Mouse (Mus musculus): ENCODE results near the gene Ofcc1. TPM values are rescaled to one million over a fixed set of nuclear protein-coding genes. Genes with fewer than 3 reads are reported as not detected.
A peak's percentile ranks its signal among the peaks of the same experiment; 100 is the strongest.

The Ofcc1 gene
- polyA plus RNA-seq, 1 experiment from 2014 or later: not detected

DNA sequence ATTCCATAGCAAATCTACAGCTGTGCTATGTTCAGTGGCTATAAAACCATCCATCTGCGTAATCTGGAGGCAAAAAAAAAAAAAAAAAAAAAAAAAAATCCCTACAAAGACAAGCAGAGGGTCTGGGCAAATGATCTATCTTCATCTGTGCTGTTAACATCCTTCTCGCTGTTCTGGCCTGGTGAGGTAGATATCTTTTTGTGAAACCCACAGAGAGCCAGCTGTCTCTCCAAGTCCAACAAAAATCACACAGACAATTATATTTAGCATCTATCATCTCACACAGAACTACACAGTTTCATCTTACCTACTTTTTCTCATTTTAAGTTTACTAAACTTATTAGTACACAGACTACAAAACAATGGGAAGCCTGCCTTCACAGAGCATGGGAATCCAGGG is 323.4 kb downstream of the Ofcc1 start:
- 87% methylated on average over 2 of the region's 2 CpGs for WGBS
- no peaks in the 10 kb centered on the region for H3K9me3 ChIP-seq
- no peaks in the 10 kb centered on the region for H3K27me3 ChIP-seq
- no peak for ATAC-seq (ENCODE audit: low FRiP score)
- H3K4me2 ChIP-seq: no peak overlapping the region
- H3K4me1 ChIP-seq (replicated peaks): no peaks in the 10 kb centered on the region
- H3K9ac ChIP-seq: no peak overlapping the region
- no peak overlapping the region for H3K4me3 ChIP-seq
- no peaks in the 10 kb centered on the region for H3K36me3 ChIP-seq
- no peak overlapping the region for H3K27ac ChIP-seq

DNA sequence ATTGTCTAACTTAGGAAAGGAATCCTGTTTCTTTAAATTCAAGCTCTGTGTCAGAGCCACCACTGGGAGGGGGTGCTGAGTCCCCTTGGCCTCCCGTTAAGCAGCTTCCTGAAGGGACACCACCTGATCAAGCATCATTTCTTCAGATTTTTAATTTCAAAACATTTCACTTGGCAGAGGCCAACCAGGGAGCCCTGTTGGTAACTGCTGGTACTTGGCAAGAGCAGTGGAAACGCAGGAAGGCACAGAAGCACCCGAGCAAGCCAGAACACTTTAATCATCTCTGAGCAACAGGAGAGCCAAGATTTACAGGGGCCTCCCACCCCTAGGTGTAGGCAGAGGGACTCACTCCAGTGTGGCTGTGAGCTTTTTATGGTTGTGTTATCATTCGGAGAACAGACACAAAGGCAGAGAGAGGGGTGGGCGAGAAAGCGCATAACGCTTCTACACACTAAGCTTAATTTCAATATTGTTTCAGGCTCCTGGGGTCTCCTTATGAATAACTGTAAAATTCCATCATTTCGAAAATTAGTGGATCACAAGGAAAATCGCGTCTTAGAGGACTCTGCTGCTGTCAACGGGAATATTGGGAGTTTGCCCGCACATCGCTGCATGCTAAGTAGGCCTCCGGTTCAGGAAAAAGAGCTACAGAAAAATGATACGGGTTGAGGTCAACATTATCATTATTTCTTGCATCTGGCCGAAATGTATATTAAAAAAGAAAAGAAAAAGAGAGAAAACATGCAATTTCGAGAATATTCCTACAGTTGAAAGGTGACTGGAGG is 324.1 kb downstream of the Ofcc1 start:
- Histone ChIP-seq H3K4me3 (no peak overlapping the region), H3K4me1 (replicated peaks) (no peaks in the 10 kb centered on the region), H3K27me3 (no peaks in the 10 kb centered on the region), H3K27ac (no peak overlapping the region), H3K36me3 (no peaks in the 10 kb centered on the region), H3K4me2 (no peak overlapping the region), H3K9ac (no peak overlapping the region), H3K9me3 (no peaks in the 10 kb centered on the region)
- 86% methylated on average over 17 of the region's 17 CpGs for WGBS
- ATAC-seq (ENCODE audit: low FRiP score): no peak

DNA sequence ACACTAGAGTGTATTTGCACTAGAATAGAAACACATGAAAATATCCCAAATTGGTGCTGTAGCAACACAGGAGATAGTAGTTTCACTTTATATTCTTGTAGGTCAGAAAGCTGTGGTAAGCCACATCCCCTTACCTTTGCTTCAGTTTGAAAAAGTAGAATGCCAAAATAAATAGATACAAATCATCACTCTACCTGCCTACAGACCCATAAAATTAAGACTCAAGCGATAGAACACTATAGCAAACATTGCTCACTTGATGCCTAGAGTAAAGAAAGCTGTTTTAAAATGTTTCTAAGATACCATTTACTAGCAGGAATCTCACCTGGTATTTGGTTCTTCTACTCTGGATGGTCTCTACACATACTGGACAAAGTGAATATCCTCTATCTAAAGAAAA is 331.8 kb downstream of the Ofcc1 start:
- 98% methylated on average over 1 of the region's 1 CpGs for WGBS
- ATAC-seq (ENCODE audit: low FRiP score): no peak

DNA sequence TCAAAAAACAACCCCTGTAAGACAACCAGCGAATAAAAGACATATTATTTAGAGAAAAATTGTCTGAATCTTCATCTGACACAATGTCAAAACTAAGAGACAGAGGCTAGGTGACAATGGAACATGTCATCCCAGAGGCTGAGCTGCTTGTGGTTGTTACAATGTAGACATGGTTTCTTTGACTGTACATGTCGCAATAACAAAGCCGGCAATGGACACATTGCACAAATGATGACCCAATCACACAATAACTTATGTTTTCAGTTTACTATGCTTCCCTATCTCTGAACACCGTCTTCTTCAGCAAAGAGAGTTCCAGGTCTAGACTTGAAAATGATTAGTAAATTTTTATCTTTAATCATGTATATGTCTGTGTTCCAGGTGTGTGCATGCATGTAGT is 332.4 kb downstream of the Ofcc1 start:
- ATAC-seq (ENCODE audit: low FRiP score): no peak
- WGBS: 87% methylated on average over 4 of the region's 4 CpGs
- no peak overlapping the region for H3K9ac ChIP-seq
- no peaks in the 10 kb centered on the region for H3K9me3 ChIP-seq
- H3K4me1 ChIP-seq (replicated peaks): no peaks in the 10 kb centered on the region
- no peaks in the 10 kb centered on the region for H3K27me3 ChIP-seq
- no peak overlapping the region for H3K4me3 ChIP-seq
- no peak overlapping the region for H3K4me2 ChIP-seq
- no peak overlapping the region for H3K27ac ChIP-seq
- no peaks in the 10 kb centered on the region for H3K36me3 ChIP-seq

More for the DNA sequence above, 331.8 kb downstream of the Ofcc1 start:
- Histone ChIP-seq H3K36me3 (no peaks in the 10 kb centered on the region), H3K9ac (no peak overlapping the region), H3K27me3 (no peaks in the 10 kb centered on the region), H3K4me1 (replicated peaks) (no peaks in the 10 kb centered on the region), H3K27ac (no peak overlapping the region), H3K4me3 (no peak overlapping the region), H3K4me2 (no peak overlapping the region), H3K9me3 (no peaks in the 10 kb centered on the region)

DNA sequence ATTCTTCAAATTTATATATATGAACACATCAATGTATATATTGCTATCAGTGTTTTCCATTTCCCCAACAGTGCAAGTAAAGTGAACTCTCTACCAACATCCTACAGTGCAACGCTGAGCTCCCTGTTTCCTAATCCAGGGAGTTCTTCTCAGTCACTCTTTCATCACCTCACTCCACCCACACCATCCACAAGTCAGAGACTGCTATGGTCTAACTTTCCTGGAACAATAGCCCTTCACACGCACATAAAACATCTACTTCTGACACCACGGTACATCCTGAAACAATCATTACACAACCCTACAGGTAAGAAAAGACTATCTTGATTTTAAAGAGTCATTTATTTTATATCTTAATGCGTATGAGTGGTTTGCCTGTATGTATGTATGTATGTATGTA is 335.4 kb downstream of the Ofcc1 start:
- no peak overlapping the region for H3K4me3 ChIP-seq
- no peaks in the 10 kb centered on the region for H3K4me1 ChIP-seq (replicated peaks)
- ATAC-seq (ENCODE audit: low FRiP score): no peak
- H3K4me2 ChIP-seq: no peak overlapping the region
- H3K9me3 ChIP-seq: no peaks in the 10 kb centered on the region
- no peak overlapping the region for H3K9ac ChIP-seq
- H3K27me3 ChIP-seq: no peaks in the 10 kb centered on the region
- H3K36me3 ChIP-seq: no peaks in the 10 kb centered on the region
- H3K27ac ChIP-seq: no peak overlapping the region
- 98% methylated on average over 4 of the region's 4 CpGs for WGBS

DNA sequence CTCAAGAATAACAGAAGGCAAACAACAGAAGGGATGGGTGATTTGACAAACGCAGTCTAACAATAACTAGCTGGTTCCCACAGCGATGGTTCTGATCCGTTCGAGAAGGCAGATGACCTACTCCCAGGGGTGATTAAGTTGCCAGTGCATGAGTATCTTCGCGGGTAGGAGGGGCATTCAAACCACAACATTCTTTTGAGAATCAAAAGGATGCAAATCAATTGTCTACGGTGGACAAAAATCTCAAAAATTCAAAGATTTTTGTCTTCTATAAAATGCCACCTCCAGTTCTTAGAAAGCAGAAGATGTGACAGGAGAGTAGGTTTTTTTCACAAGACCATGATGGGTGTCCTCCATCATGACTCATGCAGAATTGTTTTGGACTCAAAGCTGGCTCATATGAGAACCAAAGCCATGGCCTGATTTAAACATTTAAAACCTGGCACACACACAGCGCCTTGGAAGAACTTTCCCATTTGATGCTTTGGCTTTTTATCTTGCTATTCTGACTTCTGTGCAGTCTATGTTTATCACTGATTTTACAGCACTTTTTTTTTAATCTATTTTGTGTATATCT is 338.0 kb downstream of the Ofcc1 start:
- Histone ChIP-seq H3K4me3 (no peak overlapping the region), H3K4me2 (no peak overlapping the region), H3K9ac (no peak overlapping the region), H3K4me1 (replicated peaks) (no peaks in the 10 kb centered on the region), H3K36me3 (no peaks in the 10 kb centered on the region), H3K9me3 (no peaks in the 10 kb centered on the region), H3K27ac (no peak overlapping the region), H3K27me3 (no peaks in the 10 kb centered on the region)
- no peak for ATAC-seq (ENCODE audit: low FRiP score)
- WGBS: 54% methylated on average over 8 of the region's 8 CpGs

DNA sequence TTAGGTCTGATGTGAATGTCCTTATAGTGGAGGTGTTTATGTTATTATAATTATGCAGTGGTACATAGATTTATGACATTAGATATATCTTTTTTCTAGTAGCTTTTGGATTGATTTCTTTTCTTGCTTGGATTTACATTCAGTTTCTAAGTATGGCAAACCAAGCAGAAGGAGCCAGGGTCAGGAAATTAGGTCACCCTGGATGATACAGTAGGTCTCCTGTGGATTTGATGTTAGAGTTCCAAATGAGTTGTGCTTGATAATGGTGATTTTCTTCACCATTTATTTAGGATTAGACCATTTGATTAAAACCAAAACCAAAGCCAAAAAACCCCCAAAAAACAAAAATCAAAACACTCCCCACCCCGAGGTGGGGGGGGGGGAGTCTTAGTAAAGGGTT is 338.6 kb downstream of the Ofcc1 start:
- no peak overlapping the region for H3K9ac ChIP-seq
- H3K4me1 ChIP-seq (replicated peaks): no peaks in the 10 kb centered on the region
- no peaks in the 10 kb centered on the region for H3K27me3 ChIP-seq
- no peak for ATAC-seq (ENCODE audit: low FRiP score)
- no peak overlapping the region for H3K4me3 ChIP-seq
- WGBS: 89% methylated on average over 1 of the region's 1 CpGs
- H3K4me2 ChIP-seq: no peak overlapping the region
- H3K36me3 ChIP-seq: no peaks in the 10 kb centered on the region
- no peaks in the 10 kb centered on the region for H3K9me3 ChIP-seq
- no peak overlapping the region for H3K27ac ChIP-seq

DNA sequence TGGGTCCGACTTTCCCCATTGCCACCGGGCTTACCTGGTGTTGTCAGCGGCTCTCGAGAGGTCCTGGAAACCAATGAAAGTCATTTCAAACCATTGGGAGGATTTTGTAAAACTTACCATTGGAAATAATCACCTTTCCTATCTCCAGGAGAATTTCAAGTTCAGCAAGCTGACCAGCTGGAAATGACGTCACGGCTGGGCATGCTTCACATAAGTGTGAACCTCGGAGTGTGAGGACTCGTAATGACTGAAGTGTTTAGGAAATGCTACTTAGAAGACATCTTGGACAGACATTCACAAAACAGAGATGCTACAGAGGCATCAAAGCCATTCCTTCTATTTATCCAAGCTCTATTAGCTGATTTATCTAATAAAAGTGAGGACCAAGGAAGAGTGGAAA is 361.0 kb downstream of the Ofcc1 start:
- ATAC-seq (ENCODE audit: low FRiP score): no peak
- no peak overlapping the region for H3K4me3 ChIP-seq
- H3K9ac ChIP-seq: no peak overlapping the region
- no peak overlapping the region for H3K4me2 ChIP-seq
- WGBS: 85% methylated on average over 8 of the region's 8 CpGs
- no peaks in the 10 kb centered on the region for H3K27me3 ChIP-seq
- no peaks in the 10 kb centered on the region for H3K4me1 ChIP-seq (replicated peaks)
- no peak overlapping the region for H3K27ac ChIP-seq
- no peaks in the 10 kb centered on the region for H3K36me3 ChIP-seq
- no peaks in the 10 kb centered on the region for H3K9me3 ChIP-seq

DNA sequence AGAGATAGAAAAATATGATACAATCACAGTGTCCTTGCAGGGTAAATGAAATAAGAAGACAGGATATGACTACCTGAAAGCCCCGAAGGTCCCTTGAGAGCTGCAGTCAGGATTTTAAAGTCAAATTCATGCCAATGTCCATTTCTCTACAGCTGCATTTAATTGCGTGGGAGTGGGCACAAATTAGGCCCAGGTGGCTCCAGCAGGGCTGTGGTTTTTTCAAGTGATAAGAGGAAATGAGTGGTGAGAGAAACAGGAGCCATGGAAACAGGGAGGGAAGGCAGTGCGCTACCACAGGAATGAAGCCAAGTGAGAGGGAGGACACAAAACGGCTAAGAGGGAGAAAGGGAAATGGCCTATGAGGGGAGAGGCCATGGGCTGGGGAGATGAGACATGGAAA is 363.3 kb downstream of the Ofcc1 start:
- no peak overlapping the region for H3K4me2 ChIP-seq
- ATAC-seq (ENCODE audit: low FRiP score): no peak
- H3K9ac ChIP-seq: no peak overlapping the region
- H3K27ac ChIP-seq: no peak overlapping the region
- WGBS: 81% methylated on average over 4 of the region's 4 CpGs
- no peaks in the 10 kb centered on the region for H3K27me3 ChIP-seq
- H3K9me3 ChIP-seq: no peaks in the 10 kb centered on the region
- no peaks in the 10 kb centered on the region for H3K4me1 ChIP-seq (replicated peaks)
- no peak overlapping the region for H3K4me3 ChIP-seq
- H3K36me3 ChIP-seq: no peaks in the 10 kb centered on the region

DNA sequence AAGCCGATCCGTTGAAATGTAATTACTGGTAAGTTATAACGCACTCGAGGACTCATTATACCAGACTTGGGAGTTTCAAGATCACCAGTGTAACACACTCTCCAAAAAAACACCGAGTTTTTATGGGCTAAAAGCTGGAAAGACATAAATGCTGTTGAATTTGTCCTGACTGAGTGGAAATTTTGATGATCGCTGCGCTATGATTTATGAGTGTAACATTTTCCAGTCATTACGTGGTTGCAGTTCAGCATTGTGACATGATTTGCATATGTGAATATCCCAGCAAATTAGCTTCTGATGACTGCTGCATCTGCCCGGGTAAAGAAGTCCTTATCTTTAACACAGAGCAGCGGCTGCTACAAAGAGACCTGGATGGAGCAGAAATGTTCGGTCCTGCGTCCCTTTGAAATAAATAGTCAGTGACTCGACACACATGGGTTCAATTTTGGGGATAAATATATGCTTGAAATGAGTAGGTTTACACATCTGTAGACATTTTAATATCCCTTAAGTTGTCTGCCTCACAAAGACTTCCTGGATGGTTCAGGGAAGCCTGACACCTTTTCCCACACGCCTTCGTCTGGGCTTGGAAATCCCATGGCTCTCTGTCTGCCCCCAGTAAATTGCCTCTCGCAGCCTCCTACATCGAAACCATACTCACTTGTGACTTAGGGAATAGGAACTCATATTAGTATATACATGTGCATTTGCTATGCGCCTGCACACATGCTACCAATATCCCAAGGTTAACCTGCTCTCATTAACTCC is 381.8 kb downstream of the Ofcc1 start:
- no peak overlapping the region for H3K4me3 ChIP-seq
- 0 out of 2 replicates have a peak overlapping the region, but pooled peaks have one; percentile 6 for H3K27ac ChIP-seq
- ATAC-seq (ENCODE audit: low FRiP score): no peak
- H3K27me3 ChIP-seq: no peaks in the 10 kb centered on the region
- peaks cover 4% of the 10 kb centered on the region; the same call in 1 of the 2 replicates for H3K4me1 ChIP-seq (replicated peaks)
- no peaks in the 10 kb centered on the region for H3K9me3 ChIP-seq
- 60% methylated on average over 18 of the region's 18 CpGs for WGBS
- H3K4me2 ChIP-seq: peak overlapping the region; percentile 3; the same call in 1 of the 2 replicates
- H3K9ac ChIP-seq: no peak overlapping the region
- H3K36me3 ChIP-seq: no peaks in the 10 kb centered on the region

DNA sequence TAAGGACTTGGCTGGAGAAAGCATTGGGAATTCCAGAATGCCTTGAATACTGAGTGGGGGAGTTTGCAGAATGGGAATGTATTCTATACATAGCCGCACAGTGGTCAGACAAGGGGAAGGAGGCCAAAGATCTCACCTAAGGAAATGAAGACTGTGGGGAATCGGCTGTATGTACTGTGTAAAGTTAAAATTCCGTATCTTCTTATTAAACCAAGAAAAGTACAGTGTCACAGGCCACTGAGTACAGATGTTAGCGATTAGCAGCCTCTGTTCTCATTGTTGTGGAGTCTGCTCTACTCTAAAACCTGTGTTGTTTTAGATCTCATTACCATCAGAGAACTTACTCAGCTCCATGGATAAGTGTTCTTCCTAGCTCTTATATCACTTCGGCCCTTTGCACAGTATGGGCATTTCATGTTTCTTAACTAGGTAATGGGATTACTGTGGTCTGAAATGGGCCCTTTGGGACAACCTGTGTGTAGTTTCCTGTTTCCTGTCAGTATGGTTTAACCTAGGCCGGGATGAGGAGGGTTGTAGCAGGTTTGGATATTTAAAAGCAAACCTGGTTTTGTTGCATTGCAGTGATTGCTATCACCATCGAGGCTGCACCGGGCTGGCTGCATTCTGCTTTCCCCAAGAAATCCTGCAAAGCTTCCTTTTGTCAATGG is 392.8 kb downstream of the Ofcc1 start:
- no peak overlapping the region for H3K27ac ChIP-seq
- no peak for ATAC-seq (ENCODE audit: low FRiP score)
- no peaks in the 10 kb centered on the region for H3K27me3 ChIP-seq
- WGBS: 87% methylated on average over 8 of the region's 8 CpGs
- no peak overlapping the region for H3K4me3 ChIP-seq
- no peaks in the 10 kb centered on the region for H3K4me1 ChIP-seq (replicated peaks)
- peaks cover 6% of the 10 kb centered on the region; the same call in 1 of the 2 replicates for H3K9me3 ChIP-seq
- no peaks in the 10 kb centered on the region for H3K36me3 ChIP-seq
- no peak overlapping the region for H3K4me2 ChIP-seq
- no peak overlapping the region for H3K9ac ChIP-seq

DNA sequence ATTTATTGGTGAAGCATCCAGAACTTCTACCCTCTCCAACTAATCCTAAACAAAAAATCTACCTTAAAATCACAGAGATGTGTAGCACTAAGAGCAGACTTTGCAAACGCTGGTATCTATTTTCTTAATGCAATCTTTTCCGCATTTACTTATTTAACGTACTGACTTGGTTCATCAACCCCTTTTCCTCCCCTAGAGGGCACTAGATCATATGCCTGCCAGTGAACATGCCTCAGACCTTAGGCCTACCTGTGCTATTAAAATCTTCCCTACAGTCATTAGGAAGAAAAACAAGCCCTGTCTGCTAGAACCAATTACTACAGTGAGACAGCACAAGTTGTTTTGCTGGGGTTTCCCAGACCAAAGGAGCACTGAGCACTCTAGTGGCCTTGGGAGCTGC is 404.0 kb downstream of the Ofcc1 start:
- no peaks in the 10 kb centered on the region for H3K9me3 ChIP-seq
- ATAC-seq (ENCODE audit: low FRiP score): no peak
- no peak overlapping the region for H3K4me3 ChIP-seq
- no peak overlapping the region for H3K4me2 ChIP-seq
- no peaks in the 10 kb centered on the region for H3K4me1 ChIP-seq (replicated peaks)
- H3K27me3 ChIP-seq: no peaks in the 10 kb centered on the region
- H3K9ac ChIP-seq: no peak overlapping the region
- no peaks in the 10 kb centered on the region for H3K36me3 ChIP-seq
- H3K27ac ChIP-seq: no peak overlapping the region
- 69% methylated on average over 3 of the region's 3 CpGs for WGBS

All from hindbrain, embryonic 13.5 days (tissue).